Mouse (Mus musculus): ENCODE data around the gene Kmt5a. TPM values are rescaled to one million over a fixed set of nuclear protein-coding genes. Genes with fewer than 3 reads are reported as not detected.
A peak's percentile ranks its signal among the peaks of the same experiment; 100 is the strongest.

Gene Kmt5a
- 75.3 and 102 TPM in 2 replicates for polyA plus RNA-seq (2014; fragmentation: Nextera tagmentation; extraction: Ambion mirVana)

DNA sequence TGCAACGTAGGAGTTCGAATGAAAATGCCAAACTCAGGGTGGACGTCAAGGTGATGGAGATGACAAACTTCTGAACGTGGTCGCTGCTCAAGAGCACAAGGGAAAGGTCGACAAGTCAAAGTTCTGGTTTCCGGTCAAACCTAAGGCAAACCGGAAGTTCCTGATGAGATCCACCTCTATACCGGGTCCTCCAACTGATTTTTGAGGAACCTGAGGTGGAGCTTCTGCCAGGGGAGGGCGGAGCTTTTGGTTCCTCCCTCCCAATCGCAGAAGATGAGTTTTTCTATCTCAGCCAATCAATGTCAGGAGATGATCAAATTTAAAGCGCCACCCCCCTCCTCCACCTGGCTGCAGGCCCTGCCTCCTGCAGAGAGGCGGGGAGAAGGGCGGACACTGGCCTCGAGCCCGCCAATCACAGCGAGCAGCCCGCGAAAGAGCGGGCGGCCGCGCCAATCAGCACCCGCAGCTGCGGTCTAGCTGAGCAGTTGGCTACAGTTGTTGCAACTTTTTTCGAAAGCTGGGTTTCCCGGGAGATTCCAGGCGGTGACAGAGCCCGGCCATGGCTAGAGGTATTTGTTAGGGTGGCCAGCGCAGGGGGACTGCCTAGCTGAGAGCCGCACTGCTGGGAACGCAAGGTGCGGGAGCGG, at the start of gene Kmt5a:
Kmt5a (plus strand) TSS at position 484 of the 647 bp plus-strand sequence.
- Histone ChIP-seq H3K9me3 (replicated peaks; ENCODE audit: control insufficient read depth, low read length) (no peaks in the 10 kb centered on the region), H3K4me3 (ENCODE audit: low read depth, low read length) (peak within 1 kb of the TSS; percentile 83), H3K4me2 (ENCODE audit: low read depth, low read length) (peak within 1 kb of the TSS; percentile 91), H3K27ac (replicated peaks; ENCODE audit: low read depth, low read length) (peak within 1 kb of the TSS; percentile 88), H3K27me3 (ENCODE audit: control insufficient read depth, insufficient read depth, low read length) (no peaks in the 10 kb centered on the region), H3K36me3 (replicated peaks; ENCODE audit: control insufficient read depth, insufficient read depth, low read depth, low read length) (no peaks in the 10 kb centered on the region), H3K4me1 (ENCODE audit: control insufficient read depth, insufficient read depth, low read length) (no peaks in the 10 kb centered on the region), H3K9ac (replicated peaks; ENCODE audit: low read length) (peak within 1 kb of the TSS; percentile 82)
- under 1% methylated on average over 34 of the region's 34 CpGs for WGBS
- ATAC-seq (replicated peaks; ENCODE audit: insufficient number of reproducible peaks, low FRiP score, low TSS enrichment, low read depth) (peak; percentile 97), DNase-seq (ENCODE audit: low spot score) (peak; percentile 97)

DNA sequence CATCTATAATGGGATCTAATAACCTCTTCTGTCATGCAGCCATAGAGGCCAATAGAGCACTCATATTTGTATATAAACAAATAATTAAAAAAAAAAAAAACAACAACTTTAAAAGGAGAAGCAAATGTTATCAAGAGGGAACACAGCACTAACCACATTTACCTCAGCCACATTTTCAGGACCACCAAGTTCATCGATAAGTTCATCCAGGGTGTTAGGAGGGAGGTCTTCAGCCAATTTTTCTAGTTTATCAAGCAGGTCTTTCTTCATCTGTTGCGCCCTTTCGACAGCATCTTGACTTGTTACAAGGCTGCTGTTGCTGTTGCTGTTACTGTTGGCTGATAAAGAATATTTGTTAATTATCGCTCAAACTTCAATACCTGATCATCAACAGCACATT, 47.3 kb upstream of the Kmt5a start:
- Histone ChIP-seq H3K27ac (replicated peaks; ENCODE audit: low read depth, low read length) (no peak overlapping the region), H3K9ac (replicated peaks; ENCODE audit: low read length) (no peak overlapping the region), H3K4me2 (ENCODE audit: low read depth, low read length) (no peak overlapping the region), H3K4me3 (ENCODE audit: low read depth, low read length) (no peak overlapping the region), H3K4me1 (ENCODE audit: control insufficient read depth, insufficient read depth, low read length) (no peaks in the 10 kb centered on the region), H3K27me3 (ENCODE audit: control insufficient read depth, insufficient read depth, low read length) (no peaks in the 10 kb centered on the region), H3K36me3 (replicated peaks; ENCODE audit: control insufficient read depth, insufficient read depth, low read depth, low read length) (peaks cover 5% of the 10 kb centered on the region; the same call in 1 of the 2 replicates), H3K9me3 (replicated peaks; ENCODE audit: control insufficient read depth, low read length) (no peaks in the 10 kb centered on the region)
- ATAC-seq (replicated peaks; ENCODE audit: insufficient number of reproducible peaks, low FRiP score, low TSS enrichment, low read depth) = no peak
- no peak for DNase-seq (ENCODE audit: low spot score)
- WGBS = 98% methylated on average over 4 of the region's 4 CpGs

DNA sequence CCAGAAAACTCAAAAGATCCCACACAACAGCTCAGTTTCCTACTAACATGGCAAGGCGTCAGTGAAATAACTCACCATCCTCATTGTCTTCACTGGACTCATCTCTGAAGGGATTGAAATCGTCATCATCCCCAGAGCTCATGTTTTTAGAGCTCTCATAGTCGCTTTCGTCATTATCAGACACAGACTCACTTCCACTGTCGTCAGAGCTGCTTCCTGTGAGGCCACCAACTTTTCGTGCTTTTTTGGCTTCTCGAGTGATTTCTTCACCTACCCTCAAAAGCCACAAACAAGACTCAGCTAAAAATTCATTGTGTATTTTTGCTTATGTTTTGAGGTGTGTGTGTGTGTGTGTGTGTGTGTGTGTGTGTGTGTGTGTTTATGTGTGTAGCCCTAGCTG, 46.0 kb upstream of the Kmt5a start:
- 88% methylated on average over 7 of the region's 7 CpGs for WGBS
- Histone ChIP-seq H3K27me3 (ENCODE audit: control insufficient read depth, insufficient read depth, low read length) (no peaks in the 10 kb centered on the region), H3K27ac (replicated peaks; ENCODE audit: low read depth, low read length) (no peak overlapping the region), H3K36me3 (replicated peaks; ENCODE audit: control insufficient read depth, insufficient read depth, low read depth, low read length) (peaks cover 11% of the 10 kb centered on the region; the same call in 1 of the 2 replicates), H3K9ac (replicated peaks; ENCODE audit: low read length) (no peak overlapping the region), H3K9me3 (replicated peaks; ENCODE audit: control insufficient read depth, low read length) (no peaks in the 10 kb centered on the region), H3K4me3 (ENCODE audit: low read depth, low read length) (no peak overlapping the region), H3K4me1 (ENCODE audit: control insufficient read depth, insufficient read depth, low read length) (no peaks in the 10 kb centered on the region), H3K4me2 (ENCODE audit: low read depth, low read length) (no peak overlapping the region)
- DNase-seq (ENCODE audit: low spot score) (no peak), ATAC-seq (replicated peaks; ENCODE audit: insufficient number of reproducible peaks, low FRiP score, low TSS enrichment, low read depth) (no peak)

DNA sequence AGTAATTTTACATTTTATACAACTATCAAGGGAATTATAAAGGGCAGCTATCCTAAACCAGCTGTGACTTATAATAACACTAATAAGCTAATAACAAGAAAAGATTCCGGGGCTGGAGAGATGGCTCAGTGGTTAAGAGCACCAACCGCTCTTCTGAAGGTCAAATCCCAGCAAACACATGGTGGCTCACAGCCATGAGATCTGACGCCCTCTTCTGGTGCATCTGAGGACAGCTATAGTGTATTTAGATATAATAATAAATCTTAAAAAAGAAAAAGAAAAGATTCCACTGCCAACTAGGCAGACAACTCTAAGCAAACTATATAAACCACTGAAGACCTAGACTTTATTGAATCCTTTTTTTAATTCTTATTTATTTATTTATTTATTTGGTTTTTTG, 28.9 kb upstream of the Kmt5a start:
- Histone ChIP-seq H3K4me2 (ENCODE audit: low read depth, low read length) (no peak overlapping the region), H3K4me1 (ENCODE audit: control insufficient read depth, insufficient read depth, low read length) (no peaks in the 10 kb centered on the region), H3K27ac (replicated peaks; ENCODE audit: low read depth, low read length) (no peak overlapping the region), H3K36me3 (replicated peaks; ENCODE audit: control insufficient read depth, insufficient read depth, low read depth, low read length) (peaks cover 13% of the 10 kb centered on the region), H3K27me3 (ENCODE audit: control insufficient read depth, insufficient read depth, low read length) (no peaks in the 10 kb centered on the region), H3K9ac (replicated peaks; ENCODE audit: low read length) (no peak overlapping the region), H3K9me3 (replicated peaks; ENCODE audit: control insufficient read depth, low read length) (no peaks in the 10 kb centered on the region), H3K4me3 (ENCODE audit: low read depth, low read length) (no peak overlapping the region)
- 82% methylated on average over 3 of the region's 3 CpGs for WGBS
- ATAC-seq (replicated peaks; ENCODE audit: insufficient number of reproducible peaks, low FRiP score, low TSS enrichment, low read depth) = no peak
- no peak for DNase-seq (ENCODE audit: low spot score)

DNA sequence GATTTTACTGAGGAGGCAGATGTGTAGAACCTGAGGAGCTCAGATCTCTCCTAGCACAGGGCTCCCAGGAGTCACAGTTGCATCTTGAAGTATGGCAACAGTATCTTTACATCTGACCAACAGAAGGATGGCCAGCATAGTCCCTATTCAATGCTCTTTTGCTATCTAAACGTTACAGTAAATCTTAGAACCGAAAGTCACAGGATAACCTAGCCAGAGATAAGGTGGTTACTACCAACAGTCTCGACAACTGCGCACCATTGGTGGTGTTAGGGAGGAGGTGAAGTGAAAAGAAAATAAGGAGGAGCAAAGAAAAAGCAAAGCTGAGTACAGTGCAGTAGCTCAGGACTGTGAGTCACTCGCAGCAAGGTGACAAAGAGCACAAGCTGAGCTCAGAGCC, 27.6 kb upstream of the Kmt5a start:
- DNase-seq (ENCODE audit: low spot score) (no peak), ATAC-seq (replicated peaks; ENCODE audit: insufficient number of reproducible peaks, low FRiP score, low TSS enrichment, low read depth) (no peak)
- no peak overlapping the region for H3K4me3 ChIP-seq (ENCODE audit: low read depth, low read length)
- no peaks in the 10 kb centered on the region for H3K9me3 ChIP-seq (replicated peaks; ENCODE audit: control insufficient read depth, low read length)
- H3K4me2 ChIP-seq (ENCODE audit: low read depth, low read length) = no peak overlapping the region
- H3K27ac ChIP-seq (replicated peaks; ENCODE audit: low read depth, low read length) = no peak overlapping the region
- WGBS = 92% methylated on average over 5 of the region's 5 CpGs
- H3K27me3 ChIP-seq (ENCODE audit: control insufficient read depth, insufficient read depth, low read length) = no peaks in the 10 kb centered on the region
- no peaks in the 10 kb centered on the region for H3K4me1 ChIP-seq (ENCODE audit: control insufficient read depth, insufficient read depth, low read length)
- H3K9ac ChIP-seq (replicated peaks; ENCODE audit: low read length) = no peak overlapping the region
- peaks cover 13% of the 10 kb centered on the region for H3K36me3 ChIP-seq (replicated peaks; ENCODE audit: control insufficient read depth, insufficient read depth, low read depth, low read length)

DNA sequence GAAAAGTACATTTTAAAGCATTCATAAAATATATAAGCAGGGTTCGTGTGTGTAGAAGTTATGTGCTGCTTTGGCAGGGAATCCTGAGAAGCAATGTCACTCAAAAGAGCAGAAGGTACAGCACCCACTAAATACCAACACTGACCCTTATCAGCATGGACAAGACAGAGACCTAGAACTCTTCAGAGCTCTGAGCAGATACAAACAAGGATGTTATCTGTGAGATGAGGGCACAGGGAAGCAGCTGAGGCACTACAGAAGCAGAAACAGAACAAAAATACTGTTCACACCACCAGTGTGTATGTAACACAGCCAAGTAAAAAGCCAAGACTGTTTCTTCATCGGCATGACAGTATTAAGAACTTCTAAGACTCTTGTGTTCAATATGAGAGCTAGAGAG, 20.8 kb upstream of the Kmt5a start:
- H3K4me2 ChIP-seq (ENCODE audit: low read depth, low read length) = no peak overlapping the region
- ATAC-seq (replicated peaks; ENCODE audit: insufficient number of reproducible peaks, low FRiP score, low TSS enrichment, low read depth) (no peak), DNase-seq (ENCODE audit: low spot score) (no peak)
- no peak overlapping the region for H3K4me3 ChIP-seq (ENCODE audit: low read depth, low read length)
- H3K27ac ChIP-seq (replicated peaks; ENCODE audit: low read depth, low read length) = no peak overlapping the region
- H3K27me3 ChIP-seq (ENCODE audit: control insufficient read depth, insufficient read depth, low read length) = no peaks in the 10 kb centered on the region
- H3K9ac ChIP-seq (replicated peaks; ENCODE audit: low read length) = no peak overlapping the region
- WGBS = 98% methylated on average over 2 of the region's 2 CpGs
- no peaks in the 10 kb centered on the region for H3K36me3 ChIP-seq (replicated peaks; ENCODE audit: control insufficient read depth, insufficient read depth, low read depth, low read length)
- H3K9me3 ChIP-seq (replicated peaks; ENCODE audit: control insufficient read depth, low read length) = no peaks in the 10 kb centered on the region
- no peaks in the 10 kb centered on the region for H3K4me1 ChIP-seq (ENCODE audit: control insufficient read depth, insufficient read depth, low read length)

DNA sequence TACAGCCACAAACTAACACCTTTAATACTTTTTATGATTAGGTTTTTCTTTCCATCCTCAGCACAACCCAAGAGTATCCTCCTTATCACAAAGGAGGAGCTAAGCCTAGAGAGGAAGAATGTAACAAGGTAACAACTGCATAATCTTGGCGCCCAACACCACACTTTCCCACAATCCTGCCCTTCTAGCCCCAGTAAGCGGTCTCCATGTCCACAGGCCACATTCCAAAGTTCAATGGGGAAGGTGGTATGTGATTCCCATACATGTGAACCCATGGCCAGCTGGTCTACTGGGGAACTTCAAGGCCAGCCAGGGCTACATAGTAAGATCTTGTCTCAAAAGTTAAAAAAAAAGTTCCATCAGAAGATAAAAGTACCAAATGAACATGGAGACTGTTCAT, 17.9 kb upstream of the Kmt5a start:
- no peak overlapping the region for H3K4me2 ChIP-seq (ENCODE audit: low read depth, low read length)
- DNase-seq (ENCODE audit: low spot score) (no peak), ATAC-seq (replicated peaks; ENCODE audit: insufficient number of reproducible peaks, low FRiP score, low TSS enrichment, low read depth) (no peak)
- H3K9me3 ChIP-seq (replicated peaks; ENCODE audit: control insufficient read depth, low read length) = no peaks in the 10 kb centered on the region
- no peaks in the 10 kb centered on the region for H3K36me3 ChIP-seq (replicated peaks; ENCODE audit: control insufficient read depth, insufficient read depth, low read depth, low read length)
- no peak overlapping the region for H3K9ac ChIP-seq (replicated peaks; ENCODE audit: low read length)
- H3K27ac ChIP-seq (replicated peaks; ENCODE audit: low read depth, low read length) = no peak overlapping the region
- H3K4me3 ChIP-seq (ENCODE audit: low read depth, low read length) = no peak overlapping the region
- H3K27me3 ChIP-seq (ENCODE audit: control insufficient read depth, insufficient read depth, low read length) = no peaks in the 10 kb centered on the region
- WGBS = 93% methylated on average over 2 of the region's 2 CpGs
- H3K4me1 ChIP-seq (ENCODE audit: control insufficient read depth, insufficient read depth, low read length) = no peaks in the 10 kb centered on the region

DNA sequence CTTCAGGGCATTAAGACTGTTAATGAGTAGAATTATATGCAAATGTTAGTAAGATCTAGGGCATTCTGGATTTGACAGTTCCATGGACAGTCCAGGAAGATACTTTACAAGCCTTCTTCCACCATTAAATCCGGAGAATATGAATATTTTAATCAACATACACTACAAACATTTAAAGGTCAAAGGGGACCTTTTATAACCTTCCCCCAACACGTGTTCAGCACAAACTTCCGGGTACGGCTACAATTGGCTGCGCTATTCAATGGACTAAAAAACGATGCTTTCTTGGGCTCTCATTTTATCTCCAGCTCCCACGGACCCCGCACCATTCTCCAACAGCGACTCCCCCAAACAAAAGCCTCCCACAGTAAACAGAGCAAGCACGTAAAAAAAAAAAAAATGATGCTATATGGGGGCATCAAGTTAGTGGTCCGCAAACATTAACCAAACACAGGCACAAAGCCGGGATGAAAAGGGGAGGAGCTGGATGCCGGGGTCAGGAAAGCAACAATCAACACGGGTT, 15.5 kb upstream of the Kmt5a start:
- Histone ChIP-seq H3K27me3 (ENCODE audit: control insufficient read depth, insufficient read depth, low read length) (no peaks in the 10 kb centered on the region), H3K36me3 (replicated peaks; ENCODE audit: control insufficient read depth, insufficient read depth, low read depth, low read length) (no peaks in the 10 kb centered on the region), H3K27ac (replicated peaks; ENCODE audit: low read depth, low read length) (no peak overlapping the region), H3K9me3 (replicated peaks; ENCODE audit: control insufficient read depth, low read length) (no peaks in the 10 kb centered on the region), H3K4me2 (ENCODE audit: low read depth, low read length) (peak overlapping the region; percentile 86), H3K4me1 (ENCODE audit: control insufficient read depth, insufficient read depth, low read length) (no peaks in the 10 kb centered on the region), H3K4me3 (ENCODE audit: low read depth, low read length) (peak overlapping the region; percentile 98), H3K9ac (replicated peaks; ENCODE audit: low read length) (peak overlapping the region; percentile 91)
- WGBS = 2% methylated on average over 14 of the region's 14 CpGs
- ATAC-seq (replicated peaks; ENCODE audit: insufficient number of reproducible peaks, low FRiP score, low TSS enrichment, low read depth) (no peak), DNase-seq (ENCODE audit: low spot score) (peak; percentile 26)
